Mouse (Mus musculus) thymus, adult 2 months (tissue): Measurements from ENCODE around the gene Nucb1.

ENCODE experiments used
- CTCF ChIP-seq: fragments of 200-500 bp; IDR thresholded peaks from 2 replicates; pipeline ENCODE4 v1.5.1; 2012; ENCODE audit warnings: mild to moderate bottlenecking, control low read depth, low read length, moderate library complexity, borderline replicate concordance; ENCODE audit not compliant: control insufficient read depth, poor library complexity, insufficient read depth; ENCODE audit errors: extremely low read depth
- POLR2A ChIP-seq: fragments of 200-500 bp; IDR thresholded peaks from 2 replicates; pipeline ENCODE4 v1.6.1; 2012; ENCODE audit warnings: mild to moderate bottlenecking, low read length, control low read depth, moderate library complexity; ENCODE audit not compliant: control insufficient read depth, poor library complexity, insufficient read depth; ENCODE audit errors: extremely low read depth

- TF ChIP-seq CTCF (no peak), POLR2A (no peak)
These were observed 43.3 kb upstream of the Nucb1 start for GRCm38 (mm10) chr7:45553519-45553918.
